Mouse (Mus musculus) thymus, postnatal 14 days (tissue): ENCODE results near the gene Fam131c.
A peak's percentile ranks its signal among the peaks of the same experiment; 100 is the strongest.

ENCODE experiments used
- DNase-seq: peaks from one replicate; pipeline ENCODE4 v3.0.0; 2021

Gene Fam131c

DNA sequence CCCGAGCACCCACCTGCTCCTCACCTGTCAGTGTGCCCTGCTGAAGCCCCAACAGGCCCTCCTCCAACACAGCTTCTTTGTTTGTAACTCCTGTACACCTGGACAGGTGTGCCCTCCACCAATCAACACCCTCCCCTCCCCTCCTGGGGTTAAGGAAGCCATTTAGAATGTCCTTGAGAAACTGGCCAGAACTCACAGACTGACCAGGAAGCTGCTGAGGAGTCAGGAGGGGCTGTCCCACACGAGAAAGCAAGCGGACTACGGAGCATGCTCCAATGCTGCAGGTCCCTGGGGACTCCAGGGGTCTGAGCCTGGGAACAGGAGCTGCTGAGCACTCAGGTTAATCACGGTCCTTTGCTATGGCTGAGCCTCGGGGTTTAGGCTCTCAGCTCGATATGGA is 47.9 kb downstream of the Fam131c start, which contains the start of gene Clcnkb:
Gene Clcnkb (minus strand): TSS at position 91 of the 400 bp plus-strand sequence.
- no peak for DNase-seq

- DNase-seq = no peak
These were observed 51.6 kb downstream of the Fam131c start for GRCm38 (mm10) chr4:141419398-141420191.

GRCm38 (mm10) chr4:141420192-141420829 is 52.3 kb downstream of the Fam131c start, which contains the start of gene Hspb7:
Gene Hspb7 (plus strand): TSS chr4:141420779.
- DNase-seq = no peak

GRCm38 (mm10) chr4:141420886-141421285 is 52.9 kb downstream of the Fam131c start:
- no peak for DNase-seq

DNA sequence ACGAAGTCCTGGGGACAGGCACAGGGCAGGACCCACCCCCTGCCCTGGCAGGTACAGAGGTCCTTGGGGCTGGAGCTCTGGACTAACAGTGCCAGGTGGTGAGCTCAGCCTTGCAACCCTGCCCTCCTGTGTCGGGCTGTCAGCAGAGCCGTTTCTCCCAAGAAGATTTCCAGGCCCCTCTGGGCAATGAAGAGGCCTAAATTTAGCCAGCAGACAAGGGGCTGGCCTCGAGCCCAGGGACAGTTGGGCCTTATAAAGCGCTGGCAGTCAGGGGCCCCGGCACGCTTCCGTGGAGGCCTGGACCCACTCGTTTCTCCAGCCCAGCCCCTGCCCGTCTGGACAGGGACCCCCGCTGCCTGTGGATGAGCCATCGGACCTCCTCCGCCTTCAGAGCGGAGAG is 53.4 kb downstream of the Fam131c start:
- DNase-seq = no peak

GRCm38 (mm10) chr4:141422841-141423240 is 54.8 kb downstream of the Fam131c start:
- no peak for DNase-seq

GRCm38 (mm10) chr4:141423288-141423687 is 55.3 kb downstream of the Fam131c start:
- DNase-seq = no peak

DNA sequence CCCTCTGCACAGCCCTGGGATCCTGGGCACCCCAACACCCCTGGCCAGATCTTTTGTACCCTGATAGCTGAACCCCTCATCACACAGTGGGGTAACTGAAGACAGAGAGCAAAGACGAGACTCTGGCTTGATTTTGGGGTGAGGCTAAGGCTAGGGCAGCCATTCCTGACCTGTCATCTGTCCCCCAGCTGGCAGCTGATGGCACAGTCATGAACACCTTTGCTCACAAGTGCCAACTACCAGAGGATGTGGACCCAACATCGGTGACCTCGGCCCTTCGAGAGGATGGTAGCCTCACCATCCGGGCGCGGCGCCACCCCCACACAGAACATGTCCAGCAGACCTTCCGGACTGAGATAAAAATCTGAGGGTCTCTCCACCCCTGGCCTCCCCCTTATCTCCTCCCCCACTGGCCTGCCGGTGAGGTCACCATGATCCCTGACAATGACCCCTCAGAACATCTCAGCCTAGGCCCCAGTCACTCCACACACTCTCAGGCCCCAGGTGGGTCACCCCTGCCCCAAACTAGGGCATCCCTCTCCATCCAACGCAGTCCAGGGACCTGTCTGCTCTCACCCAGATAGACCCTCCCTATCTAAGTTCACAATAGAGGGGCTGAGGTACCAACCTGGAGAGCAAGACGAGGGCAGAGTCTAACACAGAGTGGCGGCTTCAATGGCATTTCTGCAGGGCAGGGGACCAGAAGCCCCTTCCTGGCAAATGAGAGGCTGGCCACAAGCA is 55.8 kb downstream of the Fam131c start:
- DNase-seq = no peak

DNA sequence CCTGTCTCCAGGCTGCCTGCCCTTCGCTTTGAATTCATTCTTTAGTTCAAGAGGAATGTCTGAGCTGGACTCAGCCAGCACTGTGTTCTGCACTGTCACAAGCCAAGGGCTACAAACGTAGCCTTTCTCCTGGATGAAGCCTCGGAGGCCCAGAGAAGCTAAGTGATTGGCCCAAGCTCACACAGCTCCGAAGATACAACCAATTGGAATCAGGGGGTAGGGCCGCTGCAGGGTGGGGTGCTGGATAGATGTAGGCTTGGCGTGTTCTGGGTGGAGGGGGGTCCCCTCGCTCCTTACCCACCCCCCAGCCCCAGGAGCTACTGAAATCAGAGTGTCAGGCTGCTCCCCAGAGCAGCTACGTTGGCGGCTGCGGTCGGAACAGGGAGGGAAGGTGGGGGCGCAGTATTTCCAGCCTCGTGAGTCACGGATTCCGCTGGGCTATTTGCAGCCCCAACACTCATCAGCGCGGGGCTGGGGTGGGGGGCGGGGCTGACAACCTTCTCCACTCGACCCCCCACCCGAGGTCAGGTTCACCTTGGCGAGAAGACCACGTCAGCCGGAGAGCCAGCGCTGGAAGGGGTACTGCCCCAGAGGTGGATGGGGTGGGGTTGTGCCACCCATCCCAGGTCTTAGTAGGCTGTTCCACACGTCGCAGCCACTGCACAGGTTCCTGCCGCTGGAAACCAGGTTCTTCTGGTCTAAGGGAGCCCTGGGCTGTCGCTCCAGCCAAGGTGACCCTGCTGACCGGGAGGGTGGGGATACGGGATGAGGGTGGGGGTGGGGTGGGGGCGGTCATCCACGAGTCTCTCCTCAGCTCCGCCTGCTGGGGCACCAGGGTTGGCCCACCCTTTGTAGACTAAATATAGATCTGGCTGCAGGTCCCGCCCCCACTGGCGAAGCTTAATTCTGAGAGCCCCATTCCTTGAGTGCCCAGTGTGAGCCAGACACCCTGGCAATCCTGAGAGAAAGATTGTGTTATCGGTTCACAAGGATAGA is 57.8 kb downstream of the Fam131c start:
- peak; percentile 48 for DNase-seq

- DNase-seq = no peak
These were observed 59.1 kb downstream of the Fam131c start for GRCm38 (mm10) chr4:141426796-141427745.

DNA sequence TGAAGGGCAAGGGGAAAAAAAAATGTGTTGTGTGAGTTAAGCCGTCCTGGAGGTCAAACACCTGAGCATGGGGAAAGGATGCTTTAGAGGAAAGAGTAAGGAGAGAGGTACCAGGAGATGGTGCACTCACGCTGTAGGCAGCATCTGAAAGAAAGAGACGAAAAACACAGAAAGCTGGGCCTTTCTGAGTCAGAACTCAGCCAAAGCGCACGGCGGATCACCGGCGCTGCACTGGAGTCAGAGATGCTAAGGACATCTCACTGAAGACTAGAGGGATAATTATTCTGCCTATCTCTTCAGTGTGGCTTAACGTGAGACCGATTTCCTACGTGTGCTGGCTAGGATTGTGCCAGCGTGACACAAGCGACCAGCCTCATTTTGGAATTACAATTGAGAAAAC is 59.9 kb downstream of the Fam131c start:
- no peak for DNase-seq

DNA sequence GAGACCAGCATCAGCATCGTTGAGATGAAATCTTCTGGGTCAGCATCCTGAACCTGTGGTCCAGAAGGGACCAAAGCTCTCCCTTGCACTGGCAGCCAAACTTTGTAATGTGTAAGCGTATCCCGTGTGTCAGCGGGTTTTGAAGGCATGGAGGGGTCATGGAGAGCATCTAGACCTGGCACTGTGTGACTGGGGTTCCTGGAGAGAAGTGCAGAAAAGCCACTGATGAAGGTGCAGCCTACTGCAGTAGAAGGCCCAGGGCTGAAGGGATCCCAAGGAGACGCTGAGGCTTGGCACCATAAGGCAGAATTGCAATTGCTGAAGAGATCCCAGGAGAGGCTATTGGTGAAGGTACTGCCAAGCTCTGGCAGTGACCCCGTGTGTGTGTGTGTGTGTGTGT is 61.4 kb downstream of the Fam131c start:
- no peak for DNase-seq

GRCm38 (mm10) chr4:141429847-141430246 is 61.8 kb downstream of the Fam131c start:
- DNase-seq = no peak

- peak; percentile 78 for DNase-seq
These were observed 63.0 kb downstream of the Fam131c start for GRCm38 (mm10) chr4:141430997-141431396.

GRCm38 (mm10) chr4:141432666-141433065 is 64.6 kb downstream of the Fam131c start:
- no peak for DNase-seq

- no peak for DNase-seq
These were observed 65.2 kb downstream of the Fam131c start for GRCm38 (mm10) chr4:141433191-141433590.
